8 mouse cellular contexts compared by ENCODE assay signal in the genomic region with DNA sequence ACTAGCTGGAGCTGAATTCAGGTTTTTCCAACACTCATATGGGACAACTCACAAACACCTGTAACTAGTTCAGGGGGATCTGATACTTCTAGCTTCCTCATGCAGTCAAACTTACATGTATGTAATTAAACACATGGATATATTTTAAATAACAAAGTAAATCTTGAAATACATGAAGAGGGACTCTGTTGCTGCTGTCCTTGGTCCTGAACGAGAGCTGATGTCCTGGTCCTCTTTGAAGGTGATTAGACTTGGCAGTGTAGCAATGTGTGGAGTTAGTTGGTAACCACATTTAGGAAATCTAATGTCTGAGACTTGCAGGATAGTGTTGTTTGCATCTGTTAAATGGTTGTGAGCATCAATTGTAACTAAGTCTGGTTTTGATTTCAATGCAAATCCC.
DNase-seq lines count a peak whose midpoint lies in the region; ATAC-seq and TF ChIP-seq lines count a peak whose summit lies in the region.

No protein-coding gene starts in this region.

- no peak for TF ChIP-seq CTCF in heart, adult 2 months (IDR thresholded peaks at IDR 0.05)
- no peak for TF ChIP-seq CTCF in CH12.LX (conservative IDR thresholded peaks at IDR 0.05 in 1 of 2, IDR thresholded peaks at IDR 0.05 in 1 of 2; ENCODE audit: low read depth in 2 of 2, low read length in 2 of 2)
- no peak for TF ChIP-seq CTCF in midbrain, postnatal 0 days (IDR thresholded peaks at IDR 0.05)

- no peak for ATAC-seq in heart, embryonic 12.5 days (ENCODE audit: insufficient number of reproducible peaks, low FRiP score)
- ATAC-seq in midbrain, postnatal 0 days (ENCODE audit: low FRiP score), result no peak

- no peak overlapping the region for H3K9ac ChIP-seq in heart, adult 2 months (ENCODE audit: low read depth, low read length)
- no peak overlapping the region for H3K9ac ChIP-seq in heart, embryonic 12.5 days
- no peak overlapping the region for H3K9ac ChIP-seq in CH12.LX (ENCODE audit: insufficient read depth, low read depth)
- H3K9ac ChIP-seq in midbrain, postnatal 0 days (replicated peaks; ENCODE audit: low read length, poor library complexity, severe bottlenecking), result no peak overlapping the region

- no peaks in the 10 kb centered on the region for H3K9me3 ChIP-seq in heart, embryonic 12.5 days (replicated peaks)
- peaks cover 6% of the 10 kb centered on the region for H3K9me3 ChIP-seq in CH12.LX (replicated peaks; ENCODE audit: low read length)
- H3K9me3 ChIP-seq in embryonic facial prominence, embryonic 10.5 days, result no peaks in the 10 kb centered on the region
- no peaks in the 10 kb centered on the region for H3K9me3 ChIP-seq in midbrain, postnatal 0 days (ENCODE audit: low read length)

- no peak for TF ChIP-seq RAD21 in CH12.LX (IDR thresholded peaks at IDR 0.05; ENCODE audit: low read depth, low read length)

- H3K27me3 ChIP-seq in heart, adult 2 months (ENCODE audit: control insufficient read depth, insufficient read depth, low read length), result no peaks in the 10 kb centered on the region
- no peaks in the 10 kb centered on the region for H3K27me3 ChIP-seq in heart, embryonic 12.5 days (replicated peaks)
- no peaks in the 10 kb centered on the region for H3K27me3 ChIP-seq in CH12.LX (replicated peaks)
- H3K27me3 ChIP-seq in embryonic facial prominence, embryonic 10.5 days (replicated peaks; ENCODE audit: low read depth, poor library complexity, severe bottlenecking), result no peaks in the 10 kb centered on the region
- no peaks in the 10 kb centered on the region for H3K27me3 ChIP-seq in midbrain, postnatal 0 days (ENCODE audit: insufficient read depth, low read length)

- H3K79me2 ChIP-seq in heart, adult 2 months (replicated peaks; ENCODE audit: control insufficient read depth, insufficient read depth, low read length), result peaks cover 8% of the 10 kb centered on the region
- H3K79me2 ChIP-seq in CH12.LX (replicated peaks; ENCODE audit: control insufficient read depth, extremely low read depth, insufficient read depth, poor library complexity, severe bottlenecking), result peaks cover 69% of the 10 kb centered on the region

- no peaks in the 10 kb centered on the region; the same call in none of the 2 replicates for H3K4me1 ChIP-seq in heart, adult 2 months (ENCODE audit: control insufficient read depth, insufficient read depth, low read length)
- H3K4me1 ChIP-seq in heart, embryonic 12.5 days (replicated peaks), result peaks cover 6% of the 10 kb centered on the region; the same call in 1 of the 2 replicates
- H3K4me1 ChIP-seq in CH12.LX (ENCODE audit: control insufficient read depth in 1 of 2, insufficient read depth in 2 of 2), result peaks cover 2 to 10% of the 10 kb centered on the region in 2 experiments; a peak in 1 of 4 replicates
- no peaks in the 10 kb centered on the region for H3K4me1 ChIP-seq in embryonic facial prominence, embryonic 10.5 days
- no peaks in the 10 kb centered on the region; the same call in 1 of the 2 replicates for H3K4me1 ChIP-seq in midbrain, postnatal 0 days (ENCODE audit: insufficient read depth, low read length)

- H3K4me3 ChIP-seq in heart, adult 2 months, result no peak overlapping the region
- H3K4me3 ChIP-seq in heart, embryonic 12.5 days, result no peak overlapping the region
- H3K4me3 ChIP-seq in CH12.LX (replicated peaks in 1 of 3; ENCODE audit: low read depth in 2 of 3, low read length in 2 of 3, poor library complexity in 1 of 3), result no peak overlapping the region
- H3K4me3 ChIP-seq in embryonic facial prominence, embryonic 10.5 days, result no peak overlapping the region
- no peak overlapping the region for H3K4me3 ChIP-seq in midbrain, postnatal 0 days (ENCODE audit: low read depth, low read length)

- no peak for TF ChIP-seq POLR2A in heart, adult 2 months (IDR thresholded peaks at IDR 0.05; ENCODE audit: insufficient read depth, low read depth, low read length)
- TF ChIP-seq POLR2A in CH12.LX (IDR thresholded peaks at IDR 0.05; ENCODE audit: low read depth, low read length), result no peak

- dilution Hi-C loops in CH12.LX (cut with MboI; ENCODE audit: extremely low pct_ligation_motif_present, extremely low pct_unique_long_range_greater_than_20kb, low sequenced_read_pairs), result no loop called here

- in situ Hi-C loops in CH12.LX (cut with MboI; ENCODE audit: low pct_ligation_motif_present, low pct_unique_long_range_greater_than_20kb, low sequenced_read_pairs), result no loop called here

- 51% methylated on average over 1 of the region's 1 CpGs for WGBS in heart, adult 2 months
- WGBS in heart, embryonic 12.5 days, result 73% methylated on average over 1 of the region's 1 CpGs
- WGBS in embryonic facial prominence, embryonic 10.5 days, result 73% methylated on average over 1 of the region's 1 CpGs
- 77% methylated on average over 1 of the region's 1 CpGs for WGBS in midbrain, postnatal 0 days

- H3K27ac ChIP-seq in heart, adult 2 months, result no peak overlapping the region
- no peak overlapping the region for H3K27ac ChIP-seq in heart, embryonic 12.5 days (ENCODE audit: poor library complexity, severe bottlenecking)
- no peak overlapping the region for H3K27ac ChIP-seq in CH12.LX (ENCODE audit: insufficient read depth, low read depth)
- H3K27ac ChIP-seq in embryonic facial prominence, embryonic 10.5 days (replicated peaks), result no peak overlapping the region
- H3K27ac ChIP-seq in midbrain, postnatal 0 days (ENCODE audit: low read depth, low read length), result no peak overlapping the region

- DNase-seq in heart, adult 2 months, result peak; percentile 15 to 44
- peak; percentile 35 for DNase-seq in CH12.LX (ENCODE audit: extremely low read depth)
- peak; percentile 43 for DNase-seq in embryonic facial prominence, embryonic 10.5 days (ENCODE audit: low spot score)
- DNase-seq in lung, postnatal 10 days, result peak; percentile 54
- DNase-seq in midbrain, postnatal 0 days (ENCODE audit: low spot score), result no peak
- no peak for DNase-seq in right cerebral cortex, postnatal 4 days
- no peak for DNase-seq in spleen, adult 12 weeks (ENCODE audit: low spot score)

- no peak for TF ChIP-seq EP300 in heart, adult 2 months (IDR thresholded peaks at IDR 0.05; ENCODE audit: insufficient read depth, low read depth, low read length)
- TF ChIP-seq EP300 in CH12.LX (IDR thresholded peaks at IDR 0.05; ENCODE audit: low read length), result no peak

- intact Hi-C loops in heart, adult 2 months (cut with DNase I), result no loop called here

- H3K36me3 ChIP-seq in heart, adult 2 months (ENCODE audit: control insufficient read depth, insufficient read depth, low read length), result peaks cover 19% of the 10 kb centered on the region
- H3K36me3 ChIP-seq in heart, embryonic 12.5 days, result peaks cover 16% of the 10 kb centered on the region
- peaks cover 10 to 37% of the 10 kb centered on the region in 2 experiments for H3K36me3 ChIP-seq in CH12.LX (replicated peaks in 1 of 2; ENCODE audit: control insufficient read depth in 1 of 2, insufficient read depth in 1 of 2, low read length in 1 of 2)
- H3K36me3 ChIP-seq in embryonic facial prominence, embryonic 10.5 days (replicated peaks), result peaks cover 35% of the 10 kb centered on the region
- peaks cover 9% of the 10 kb centered on the region for H3K36me3 ChIP-seq in midbrain, postnatal 0 days (ENCODE audit: insufficient read depth, low read length)

- H3K4me2 ChIP-seq in heart, embryonic 12.5 days, result no peak overlapping the region
- no peak overlapping the region for H3K4me2 ChIP-seq in CH12.LX (ENCODE audit: insufficient read depth, low read depth, poor library complexity, severe bottlenecking)
- H3K4me2 ChIP-seq in midbrain, postnatal 0 days (ENCODE audit: low read depth, low read length, poor library complexity, severe bottlenecking), result no peak overlapping the region

TF ChIP-seq in CH12.LX, 34 proteins besides CTCF, POLR2A, EP300 and RAD21:
- no peak for TF ChIP-seq GABPA (IDR thresholded peaks at IDR 0.05; ENCODE audit: insufficient replicate concordance, low read depth, low read length)
- TF ChIP-seq POLR2AphosphoS2 (IDR thresholded peaks at IDR 0.05; ENCODE audit: low read depth, low read length), result peak; percentile 64; the same call in 1 of the 2 replicates
TF ChIP-seq in CH12.LX: peak in this region for 1.

Comparison
In these comparisons a context has a peak if more than half of its experiments do, and no peak if none do; other contexts are left out.
1. DNase-seq: peak in heart, adult 2 months (2 of 2), CH12.LX (single experiment), embryonic facial prominence, embryonic 10.5 days (single experiment) and lung, postnatal 10 days (single experiment); none in midbrain, postnatal 0 days (single experiment), right cerebral cortex, postnatal 4 days (single experiment) and spleen, adult 12 weeks (single experiment).